Comparison of ENCODE assay signal across 11 mouse cellular contexts in the genomic region with DNA sequence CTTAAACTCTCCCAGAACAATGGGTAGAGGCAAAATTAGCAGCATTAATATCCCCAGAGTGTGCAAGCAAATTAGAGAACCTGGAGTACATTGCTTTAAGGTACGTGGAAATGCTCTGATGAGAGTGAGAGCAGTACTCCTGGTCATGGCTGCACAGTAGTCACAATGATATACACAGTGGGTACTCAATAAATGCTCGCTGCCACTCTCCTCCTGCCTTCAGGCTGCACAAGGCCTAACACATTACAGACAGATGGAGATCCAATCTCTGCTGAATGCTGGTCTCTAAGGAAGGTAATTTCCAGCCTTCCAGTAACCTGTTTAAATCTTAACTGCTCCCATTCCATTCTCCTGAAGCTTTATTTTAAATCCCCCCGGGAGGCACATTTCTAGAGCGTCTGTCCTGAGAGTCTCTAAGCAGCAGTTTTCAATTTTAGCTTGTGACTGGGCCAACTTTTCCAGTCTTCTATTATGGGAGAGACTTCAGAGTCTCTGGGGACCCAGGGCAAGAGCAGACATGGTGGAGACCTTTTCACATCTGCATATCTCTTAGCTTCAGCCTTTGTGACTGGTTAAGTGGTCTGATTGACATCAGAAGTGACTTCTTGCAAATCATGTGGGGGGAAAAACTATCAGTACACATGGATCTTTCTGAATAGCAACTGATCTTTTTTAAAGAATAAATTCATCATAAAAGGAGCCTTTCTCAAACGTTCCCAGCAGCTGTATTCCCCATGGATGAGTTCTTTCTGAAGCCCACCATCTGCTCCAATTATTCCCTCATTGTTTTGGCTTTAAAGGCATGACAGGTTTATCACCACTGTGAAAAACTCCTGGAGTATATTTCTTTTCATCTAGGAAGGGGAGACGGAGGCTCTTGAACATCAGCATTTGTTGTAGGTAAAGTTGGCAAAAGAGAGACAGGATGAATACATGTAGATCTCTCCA.
DNase-seq lines count a peak whose midpoint lies in the region; ATAC-seq and TF ChIP-seq lines count a peak whose summit lies in the region.
"Had no signal": no experiment of that assay in that cellular context is flagged by ENCODE, and none has a peak within 500 bp of the region (broad histone marks: within the 10 kb centered on the region; RNA-seq: fewer than 3 reads in every experiment).

No protein-coding gene starts in this region.

- TF ChIP-seq EP300 in stomach, postnatal 0 days (optimal IDR thresholded peaks at IDR 0.05): no peak

- H3K27ac ChIP-seq in stomach, embryonic 14.5 days (ENCODE audit: low read length): peak overlapping the region; percentile 52; the same call in 1 of the 2 replicates
- no peak overlapping the region for H3K27ac ChIP-seq in stomach, postnatal 0 days (replicated peaks)
- H3K27ac ChIP-seq in forebrain, embryonic 15.5 days (replicated peaks): peak overlapping the region; percentile 73
- peak overlapping the region; percentile 56 for H3K27ac ChIP-seq in limb, embryonic 14.5 days (replicated peaks; ENCODE audit: low read depth, low read length)
- H3K27ac ChIP-seq in heart, embryonic 10.5 days: no peak overlapping the region
- H3K27ac ChIP-seq: liver, embryonic 13.5 days had no signal

- H3K4me2 ChIP-seq in stomach, embryonic 14.5 days (replicated peaks; ENCODE audit: low read depth, low read length): no peak overlapping the region
- H3K4me2 ChIP-seq in stomach, postnatal 0 days (replicated peaks; ENCODE audit: low read depth): no peak overlapping the region
- H3K4me2 ChIP-seq in forebrain, embryonic 15.5 days (replicated peaks): no peak overlapping the region
- no peak overlapping the region for H3K4me2 ChIP-seq in limb, embryonic 14.5 days (replicated peaks; ENCODE audit: low read depth, low read length, severe bottlenecking)
- H3K4me2 ChIP-seq: liver, embryonic 13.5 days had no signal

- no peak for TF ChIP-seq CTCF in stomach, postnatal 0 days (IDR thresholded peaks at IDR 0.05; ENCODE audit: low read depth)

- peaks cover 12% of the 10 kb centered on the region; the same call in 1 of the 2 replicates for H3K4me1 ChIP-seq in stomach, embryonic 14.5 days (ENCODE audit: control insufficient read depth, insufficient read depth, low read length)
- no peaks in the 10 kb centered on the region for H3K4me1 ChIP-seq in stomach, postnatal 0 days (replicated peaks; ENCODE audit: control insufficient read depth, insufficient read depth)
- H3K4me1 ChIP-seq in forebrain, embryonic 15.5 days: peaks cover 21% of the 10 kb centered on the region
- peaks cover 17% of the 10 kb centered on the region for H3K4me1 ChIP-seq in limb, embryonic 14.5 days (ENCODE audit: control insufficient read depth, insufficient read depth, low read length)
- 0 out of 2 replicates have a peak, but pooled peaks cover 10% of the 10 kb centered on the region for H3K4me1 ChIP-seq in heart, embryonic 10.5 days
- H3K4me1 ChIP-seq: liver, embryonic 13.5 days had no signal

- 45% methylated on average over 6 of the region's 6 CpGs for WGBS in stomach, embryonic 14.5 days
- 56% methylated on average over 6 of the region's 6 CpGs for WGBS in stomach, postnatal 0 days
- 37% methylated on average over 6 of the region's 6 CpGs for WGBS in forebrain, embryonic 15.5 days
- WGBS in limb, embryonic 14.5 days: 14% methylated on average over 6 of the region's 6 CpGs
- 61% methylated on average over 6 of the region's 6 CpGs for WGBS in heart, embryonic 10.5 days

- no peaks in the 10 kb centered on the region for H3K36me3 ChIP-seq in stomach, embryonic 14.5 days (ENCODE audit: control insufficient read depth, insufficient read depth, low read length)
- no peaks in the 10 kb centered on the region for H3K36me3 ChIP-seq in stomach, postnatal 0 days (ENCODE audit: control insufficient read depth, insufficient read depth, low read length)
- no peaks in the 10 kb centered on the region for H3K36me3 ChIP-seq in forebrain, embryonic 15.5 days
- no peaks in the 10 kb centered on the region for H3K36me3 ChIP-seq in limb, embryonic 14.5 days (ENCODE audit: control insufficient read depth, insufficient read depth, low read length)
- H3K36me3 ChIP-seq in heart, embryonic 10.5 days: no peaks in the 10 kb centered on the region
- H3K36me3 ChIP-seq: G1E; liver, embryonic 13.5 days had no signal

- H3K9ac ChIP-seq in stomach, embryonic 14.5 days (replicated peaks; ENCODE audit: low read depth, low read length): no peak overlapping the region
- H3K9ac ChIP-seq in stomach, postnatal 0 days (ENCODE audit: low read length): no peak overlapping the region
- no peak overlapping the region for H3K9ac ChIP-seq in forebrain, embryonic 15.5 days (replicated peaks)
- no peak overlapping the region for H3K9ac ChIP-seq in limb, embryonic 14.5 days (ENCODE audit: low read depth, low read length, severe bottlenecking)
- H3K9ac ChIP-seq: liver, embryonic 13.5 days had no signal

- no peak for DNase-seq in stomach, postnatal 0 days (ENCODE audit: low spot score)
- peak; percentile 59 for DNase-seq in limb, embryonic 14.5 days (ENCODE audit: low spot score)
- no peak for DNase-seq in testis, postnatal 14 days (ENCODE audit: low spot score)
- no peak for DNase-seq in cerebellum, adult 11-12 months
- DNase-seq in spleen, postnatal 14 days (ENCODE audit: low spot score in 2 of 2): no peak
- no peak for DNase-seq in heart, embryonic 10.5 days (ENCODE audit: low spot score)
- DNase-seq: adrenal gland, postnatal 25 days; liver, embryonic 13.5 days had no signal

- H3K27me3 ChIP-seq in stomach, embryonic 14.5 days (ENCODE audit: control insufficient read depth, insufficient read depth, low read length): no peaks in the 10 kb centered on the region
- H3K27me3 ChIP-seq in stomach, postnatal 0 days (ENCODE audit: control insufficient read depth, insufficient read depth, low read length): no peaks in the 10 kb centered on the region
- H3K27me3 ChIP-seq in forebrain, embryonic 15.5 days: no peaks in the 10 kb centered on the region
- H3K27me3 ChIP-seq in limb, embryonic 14.5 days (ENCODE audit: control insufficient read depth, insufficient read depth, low read length): no peaks in the 10 kb centered on the region
- H3K27me3 ChIP-seq in heart, embryonic 10.5 days (ENCODE audit: insufficient read depth, poor library complexity, severe bottlenecking): no peaks in the 10 kb centered on the region
- H3K27me3 ChIP-seq: liver, embryonic 13.5 days had no signal

- no peaks in the 10 kb centered on the region for H3K9me3 ChIP-seq in stomach, embryonic 14.5 days (ENCODE audit: control insufficient read depth, low read depth, low read length)
- H3K9me3 ChIP-seq in stomach, postnatal 0 days (ENCODE audit: control insufficient read depth, low read length): no peaks in the 10 kb centered on the region
- no peaks in the 10 kb centered on the region for H3K9me3 ChIP-seq in forebrain, embryonic 15.5 days
- no peaks in the 10 kb centered on the region for H3K9me3 ChIP-seq in limb, embryonic 14.5 days (ENCODE audit: control insufficient read depth, low read length)
- H3K9me3 ChIP-seq in heart, embryonic 10.5 days: no peaks in the 10 kb centered on the region
- H3K9me3 ChIP-seq: liver, embryonic 13.5 days had no signal

- no peak for ATAC-seq in stomach, embryonic 14.5 days (ENCODE audit: insufficient number of reproducible peaks, insufficient read depth, low FRiP score, low read depth)
- ATAC-seq in stomach, postnatal 0 days (ENCODE audit: low FRiP score, low TSS enrichment): no peak
- peak; percentile 58 for ATAC-seq in forebrain, embryonic 15.5 days (replicated peaks)
- ATAC-seq in limb, embryonic 14.5 days (ENCODE audit: low FRiP score, low read depth): peak; percentile 60

- no peak overlapping the region for H3K4me3 ChIP-seq in stomach, embryonic 14.5 days (ENCODE audit: low read depth, low read length)
- no peak overlapping the region for H3K4me3 ChIP-seq in stomach, postnatal 0 days (ENCODE audit: low read depth, low read length)
- no peak overlapping the region for H3K4me3 ChIP-seq in forebrain, embryonic 15.5 days
- no peak overlapping the region for H3K4me3 ChIP-seq in limb, embryonic 14.5 days (replicated peaks; ENCODE audit: low read length)
- no peak overlapping the region for H3K4me3 ChIP-seq in heart, embryonic 10.5 days
- H3K4me3 ChIP-seq: liver, embryonic 13.5 days had no signal

- TF ChIP-seq POLR2A in limb, embryonic 14.5 days (IDR thresholded peaks at IDR 0.05; ENCODE audit: borderline replicate concordance, extremely low read depth, insufficient read depth, insufficient read length): no peak

Comparison
In these comparisons a context has a peak if more than half of its experiments do, and no peak if none do; other contexts are left out.
1. H3K27ac ChIP-seq: peak in stomach, embryonic 14.5 days (single experiment), forebrain, embryonic 15.5 days (single experiment) and limb, embryonic 14.5 days (single experiment); none in stomach, postnatal 0 days (single experiment) and heart, embryonic 10.5 days (single experiment).
2. ATAC-seq: peak in forebrain, embryonic 15.5 days (single experiment) and limb, embryonic 14.5 days (single experiment); none in stomach, embryonic 14.5 days (single experiment) and stomach, postnatal 0 days (single experiment).